Mouse (Mus musculus) spleen, adult 2 months (tissue): Measurements from ENCODE around the gene Bicc1.

Experiments
- CTCF ChIP-seq: fragments of 200-500 bp; IDR thresholded peaks from 2 replicates; pipeline ENCODE4 v1.5.1; 2011; ENCODE audit warnings: mild to moderate bottlenecking, inconsistent platforms; ENCODE audit not compliant: insufficient read depth, insufficient read length, insufficient replicate concordance; ENCODE audit errors: extremely low read depth
- POLR2A ChIP-seq: fragments of 200-500 bp; IDR thresholded peaks from 2 replicates; pipeline ENCODE4 v1.6.1; 2011; ENCODE audit warnings: low read depth, low read length, inconsistent platforms

DNA sequence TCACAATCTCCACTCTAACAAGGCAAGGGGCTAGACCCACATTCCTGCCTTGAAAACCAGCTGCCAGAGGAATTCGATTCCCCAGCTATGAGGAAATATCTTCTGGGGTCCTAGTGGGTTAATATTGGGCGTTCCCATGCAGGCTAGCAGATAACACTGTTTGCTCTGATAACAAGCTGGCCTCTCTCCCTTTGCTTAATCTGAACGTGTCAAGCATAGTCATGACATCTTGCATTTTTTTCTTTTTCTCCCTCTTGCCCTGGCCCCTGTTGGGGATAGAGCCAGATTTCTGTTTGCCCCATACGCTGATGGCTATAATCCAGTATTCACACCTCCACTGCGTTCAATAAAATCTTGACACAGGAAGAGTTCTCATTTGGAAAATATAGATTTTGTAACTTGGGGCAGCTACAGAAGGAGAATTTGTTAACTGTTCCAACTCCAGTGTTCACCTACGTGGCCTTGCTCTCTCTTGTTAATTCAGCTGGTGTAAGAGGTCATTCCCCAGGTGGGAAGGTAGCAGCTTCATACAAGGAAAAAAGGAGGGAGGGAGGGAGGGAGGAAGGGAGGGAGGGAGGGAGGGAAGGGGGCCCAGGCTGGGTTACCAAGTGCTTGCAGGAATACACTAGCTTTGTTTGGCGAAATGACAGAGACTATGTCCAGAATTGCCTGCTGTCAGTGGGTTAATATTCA lies 24.0 kb upstream of the Bicc1 start:
- no peak for TF ChIP-seq CTCF
- no peak for TF ChIP-seq POLR2A
